Comparison of ENCODE assay signal across 21 mouse cellular contexts in the genomic region with DNA sequence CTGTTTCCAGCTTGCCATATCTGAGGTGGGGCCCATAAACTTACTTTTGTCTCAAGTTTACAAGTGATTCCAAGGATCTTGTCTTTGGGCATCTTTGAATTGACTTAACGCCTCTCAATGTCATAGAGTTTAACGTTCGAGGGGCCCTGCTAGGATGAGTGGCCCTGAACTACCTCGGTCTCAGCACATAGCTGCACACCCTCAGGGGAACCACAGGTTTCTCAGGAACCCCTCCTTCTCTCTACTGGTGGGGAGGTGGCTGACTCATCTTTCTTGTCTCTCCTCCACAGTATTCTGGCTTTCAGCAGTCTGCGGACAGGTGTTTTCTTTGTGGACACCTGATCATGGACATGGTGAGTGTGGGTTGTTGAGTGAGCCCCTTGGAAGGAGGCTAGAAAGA. TPM values are rescaled to one million over a fixed set of nuclear protein-coding genes. Genes with fewer than 3 reads are reported as not detected.
DNase-seq lines count a peak whose midpoint lies in the region; ATAC-seq and TF ChIP-seq lines count a peak whose summit lies in the region.
"Had no signal": no experiment of that assay in that cellular context is flagged by ENCODE, and none has a peak within 500 bp of the region (broad histone marks: within the 10 kb centered on the region; RNA-seq: fewer than 3 reads in every experiment).

No protein-coding gene starts in this region.

- H3K4me1 ChIP-seq in kidney, adult 2 months (ENCODE audit: control insufficient read depth, insufficient read depth, low read length): peaks cover 22% of the 10 kb centered on the region
- no peaks in the 10 kb centered on the region for H3K4me1 ChIP-seq in liver, embryonic 16.5 days (ENCODE audit: control insufficient read depth, low read depth, low read length)
- peaks cover 7% of the 10 kb centered on the region; the same call in 1 of the 2 replicates for H3K4me1 ChIP-seq in liver, embryonic 12.5 days
- H3K4me1 ChIP-seq: limb, embryonic 10.5 days had no signal

- peak overlapping the region; percentile 48; the same call in 1 of the 2 replicates for H3K27ac ChIP-seq in kidney, adult 2 months (ENCODE audit: insufficient read depth, low read depth, low read length)
- peak overlapping the region; percentile 11; the same call in 1 of the 2 replicates for H3K27ac ChIP-seq in liver, embryonic 16.5 days (ENCODE audit: low read length)
- no peak overlapping the region for H3K27ac ChIP-seq in liver, embryonic 12.5 days
- H3K27ac ChIP-seq: embryonic facial prominence, embryonic 15.5 days; heart, adult 2 months; hindbrain, embryonic 12.5 days; limb, embryonic 10.5 days had no signal

- DNase-seq in kidney, adult 2 months: no peak
- no peak for DNase-seq in kidney, adult 9 months
- peak; percentile 63 for DNase-seq in induced T-regulatory cell, adult 2 months (ENCODE audit: low read depth)
- DNase-seq in yolk sac, embryonic 10.5 days (ENCODE audit: low spot score): peak; percentile 72
- DNase-seq in gastrocnemius, adult 8-10 months (ENCODE audit: low spot score in 2 of 2): no peak
- DNase-seq: adrenal gland, postnatal 36 days; cerebellum, adult 9-10 months; gastrocnemius, postnatal 14 days; heart, adult 2 months; liver; lung, adult 2 months; thymus, postnatal 14 days had no signal

- TF ChIP-seq CTCF in kidney, adult 2 months (conservative IDR thresholded peaks at IDR 0.05; ENCODE audit: insufficient read depth, insufficient read length, low read depth, low read length): no peak

- H3K4me3 ChIP-seq in kidney, adult 2 months (ENCODE audit: insufficient read depth, low read depth, low read length): no peak overlapping the region
- no peak overlapping the region for H3K4me3 ChIP-seq in liver, embryonic 16.5 days (ENCODE audit: low read depth, low read length)
- no peak overlapping the region for H3K4me3 ChIP-seq in liver, embryonic 12.5 days
- H3K4me3 ChIP-seq: embryonic facial prominence, embryonic 15.5 days; heart, adult 2 months; hindbrain, embryonic 12.5 days; limb, embryonic 10.5 days; megakaryocyte, embryonic 14.5 days; midbrain, embryonic 13.5 days had no signal

- no peaks in the 10 kb centered on the region for H3K36me3 ChIP-seq in kidney, adult 2 months (ENCODE audit: control insufficient read depth, insufficient read depth, low read length)
- peaks cover 2% of the 10 kb centered on the region; the same call in 1 of the 2 replicates for H3K36me3 ChIP-seq in liver, embryonic 16.5 days (ENCODE audit: control insufficient read depth, insufficient read depth)
- H3K36me3 ChIP-seq in liver, embryonic 12.5 days: peaks cover 60% of the 10 kb centered on the region

- no peak overlapping the region for H3K4me2 ChIP-seq in liver, embryonic 16.5 days (ENCODE audit: low read depth, low read length)
- H3K4me2 ChIP-seq in liver, embryonic 12.5 days: no peak overlapping the region
- H3K4me2 ChIP-seq: embryonic facial prominence, embryonic 15.5 days; hindbrain, embryonic 12.5 days; midbrain, embryonic 13.5 days had no signal

- H3K9me3 ChIP-seq in liver, embryonic 16.5 days (replicated peaks; ENCODE audit: control insufficient read depth, low read length): no peaks in the 10 kb centered on the region
- no peaks in the 10 kb centered on the region for H3K9me3 ChIP-seq in liver, embryonic 12.5 days (replicated peaks)
- H3K9me3 ChIP-seq: embryonic facial prominence, embryonic 15.5 days; hindbrain, embryonic 12.5 days; limb, embryonic 10.5 days; megakaryocyte, embryonic 14.5 days; midbrain, embryonic 13.5 days had no signal

- TF ChIP-seq POLR2A in kidney, adult 2 months (IDR thresholded peaks at IDR 0.05; ENCODE audit: low read depth, low read length): no peak

- no peak overlapping the region for H3K9ac ChIP-seq in liver, embryonic 16.5 days (ENCODE audit: low read depth, low read length)
- no peak overlapping the region for H3K9ac ChIP-seq in liver, embryonic 12.5 days
- H3K9ac ChIP-seq: embryonic facial prominence, embryonic 15.5 days; hindbrain, embryonic 12.5 days; midbrain, embryonic 13.5 days had no signal

- ATAC-seq in liver, embryonic 16.5 days (ENCODE audit: low read depth): no peak
- ATAC-seq in liver, embryonic 12.5 days: no peak
- ATAC-seq: forebrain, embryonic 14.5 days; inflammation-experienced regulatory T-cells, adult 6 months; midbrain, embryonic 13.5 days had no signal

- no peaks in the 10 kb centered on the region for H3K27me3 ChIP-seq in kidney, adult 2 months (replicated peaks; ENCODE audit: control insufficient read depth, insufficient read depth, low read length)
- H3K27me3 ChIP-seq in liver, embryonic 16.5 days (ENCODE audit: control insufficient read depth, insufficient read depth, low read depth, low read length): no peaks in the 10 kb centered on the region
- H3K27me3 ChIP-seq in liver, embryonic 12.5 days (replicated peaks): no peaks in the 10 kb centered on the region
- H3K27me3 ChIP-seq: embryonic facial prominence, embryonic 15.5 days; hindbrain, embryonic 12.5 days; megakaryocyte, embryonic 14.5 days; midbrain, embryonic 13.5 days had no signal

- 40% methylated on average over 5 of the region's 5 CpGs for WGBS in kidney, adult 2 months
- 81% methylated on average over 5 of the region's 5 CpGs for WGBS in liver, embryonic 16.5 days (ENCODE audit: insufficient replicate concordance)
- WGBS in liver, embryonic 12.5 days (ENCODE audit: insufficient replicate concordance): 84% methylated on average over 5 of the region's 5 CpGs

RNA-seq across cellular contexts. Expression of a gene that starts 18.6 kb away (rescaled TPM):
- 13.8 and 20.0 TPM in 2 replicates for polyA plus RNA-seq in kidney, adult 2 months (2012; rRNA removed)
- 25.7 and 28.0 TPM in 2 replicates for polyA plus RNA-seq in liver, embryonic 16.5 days (2015; fragmentation: Nextera tagmentation; extraction: Ambion mirVana)
- 36.3 and 36.7 TPM in 2 replicates for polyA plus RNA-seq in liver, embryonic 12.5 days (2016; fragmentation: Nextera tagmentation; extraction: Ambion mirVana)
- 10 to 100 TPM; 15.8 to 25.1 (median 19.2) TPM for total RNA-seq in gastrocnemius, adult 8-10 months (2022)

RNA-seq across cellular contexts. Expression of a gene that starts 32.4 kb away (rescaled TPM):
- 56.9 and 58.7 TPM in 2 replicates for polyA plus RNA-seq in kidney, adult 2 months (2012; rRNA removed)
- 20.3 and 22.5 TPM in 2 replicates for polyA plus RNA-seq in liver, embryonic 16.5 days (2015; fragmentation: Nextera tagmentation; extraction: Ambion mirVana)
- 30.4 and 30.9 TPM in 2 replicates for polyA plus RNA-seq in liver, embryonic 12.5 days (2016; fragmentation: Nextera tagmentation; extraction: Ambion mirVana)
- 10 to 100 TPM; 34.3 to 48.3 (median 40.6) TPM for total RNA-seq in gastrocnemius, adult 8-10 months (2022)

Comparison
In these comparisons a context has a peak if more than half of its experiments do, and no peak if none do; other contexts are left out.
1. DNase-seq: peak in induced T-regulatory cell, adult 2 months (single experiment) and yolk sac, embryonic 10.5 days (single experiment); none in kidney, adult 2 months (single experiment), kidney, adult 9 months (single experiment) and gastrocnemius, adult 8-10 months (0 of 2).